Mouse (Mus musculus) heart, embryonic 14.5 days (tissue): ENCODE measurements around the gene Spock1. TPM values are rescaled to one million over a fixed set of nuclear protein-coding genes. Genes with fewer than 3 reads are reported as not detected.
"Not testable (repeated sequence)": the region's sequence is repeated elsewhere in the genome, so short reads cannot be mapped to it uniquely, and the experiment has no call there.

ENCODE experiments used
- ATAC-seq: fragments of 200-750 bp; cut with Nextera tagmentation; 2 replicates; pipeline ENCODE4 v1.8.0; 2017; ENCODE audit warnings: low read depth, moderate TSS enrichment; ENCODE audit not compliant: insufficient number of reproducible peaks, insufficient read depth, low FRiP score
- H3K27ac ChIP-seq, 2 experiments: fragments of 200-500 bp in 1 of 2; fragments of 300-500 bp in 1 of 2; sonication (generic) in 1 of 2; replicated peaks in 1 of 2; 2 replicates each; pipeline ENCODE4 v1.5.1; 2012 to 2014; ENCODE audit warnings: low read depth in 2 of 2, low read length in 2 of 2, control low read depth in 1 of 2, mild to moderate bottlenecking in 1 of 2, mixed read lengths in 1 of 2; ENCODE audit not compliant: control insufficient read depth in 1 of 2, insufficient read depth in 1 of 2
- H3K27me3 ChIP-seq: fragments of 300-500 bp; sonication (generic); 2 replicates; pipeline ENCODE4 v1.6.1; 2014; ENCODE audit warnings: mild to moderate bottlenecking, low read length, control low read depth; ENCODE audit not compliant: control insufficient read depth, insufficient read depth
- H3K36me3 ChIP-seq: fragments of 300-500 bp; sonication (generic); 2 replicates; pipeline ENCODE4 v1.6.1; 2014; ENCODE audit warnings: mild to moderate bottlenecking, control low read depth, low read length, mixed read lengths; ENCODE audit not compliant: control insufficient read depth, insufficient read depth
- H3K4me1 ChIP-seq, 2 experiments: fragments of 200-500 bp in 1 of 2; fragments of 300-500 bp in 1 of 2; sonication (generic) in 1 of 2; 2 replicates each; pipeline ENCODE4 v1.6.1; 2012 to 2014; ENCODE audit warnings: low read length in 2 of 2, control low read depth in 1 of 2, mixed read lengths in 1 of 2; ENCODE audit not compliant: control insufficient read depth in 2 of 2, insufficient read depth in 2 of 2
- H3K4me2 ChIP-seq: fragments of 300-500 bp; sonication (generic); 2 replicates; pipeline ENCODE4 v1.6.1; 2014; ENCODE audit warnings: mild to moderate bottlenecking, low read length
- H3K4me3 ChIP-seq, 2 experiments: fragments of 200-500 bp in 1 of 2; fragments of 300-500 bp in 1 of 2; sonication (generic) in 1 of 2; 2 replicates each; pipeline ENCODE4 v1.5.1; 2012 to 2014; ENCODE audit warnings: low read length in 2 of 2, mild to moderate bottlenecking in 2 of 2, control low read depth in 1 of 2, low read depth in 1 of 2, moderate library complexity in 1 of 2; ENCODE audit not compliant: control insufficient read depth in 1 of 2, insufficient read depth in 1 of 2
- H3K9ac ChIP-seq: fragments of 300-500 bp; sonication (generic); 2 replicates; pipeline ENCODE4 v1.6.1; 2014; ENCODE audit warnings: mild to moderate bottlenecking, low read length
- H3K9me3 ChIP-seq: fragments of 300-500 bp; sonication (generic); 2 replicates; pipeline ENCODE4 v1.6.1; 2016; ENCODE audit warnings: low read length, control low read depth; ENCODE audit not compliant: control insufficient read depth
- WGBS: fragments of 180-500 bp; shearing (Covaris S2); extraction: QIAGEN DNeasy Blood & Tissue Kit; methylation state at CpG from one replicate; pipeline ENCODE4 v1.1.7; 2014; 5-methylcytosine and 5-hydroxymethylcytosine counted together
- polyA plus RNA-seq: library from polyadenylated mRNA; unstranded; fragments of >200 nt; fragmentation: Nextera tagmentation; extraction: Ambion mirVana; gene quantifications from 2 replicates; pipeline ENCODE4 v1.2.1, GENCODE M21; 2014

Spock1 gene
- polyA plus RNA-seq, 1 experiment from 2014 or later = 0.70 TPM

GRCm38 (mm10) chr13:57595761-57596051, 312.4 kb downstream of the Spock1 start:
- Histone ChIP-seq H3K4me3 (no peak overlapping the region), H3K36me3 (no peaks in the 10 kb centered on the region), H3K9me3 (no peaks in the 10 kb centered on the region), H3K4me2 (no peak overlapping the region), H3K9ac (no peak overlapping the region), H3K4me1 (no peaks in the 10 kb centered on the region), H3K27me3 (no peaks in the 10 kb centered on the region), H3K27ac (no peak overlapping the region)
- WGBS = 93% methylated on average over 6 of the region's 6 CpGs
- no peak for ATAC-seq

- Histone ChIP-seq H3K36me3 (no peaks in the 10 kb centered on the region), H3K4me2 (no peak overlapping the region), H3K9me3 (no peaks in the 10 kb centered on the region), H3K27ac (no peak overlapping the region), H3K9ac (no peak overlapping the region), H3K27me3 (no peaks in the 10 kb centered on the region), H3K4me3 (no peak overlapping the region), H3K4me1 (no peaks in the 10 kb centered on the region)
- 59% methylated on average over 15 of the region's 15 CpGs for WGBS
- no peak for ATAC-seq
Observed at GRCm38 (mm10) chr13:57595032-57595760, 312.9 kb downstream of the Spock1 start.

GRCm38 (mm10) chr13:57589338-57589914, 318.7 kb downstream of the Spock1 start:
- not testable (repeated sequence) for H3K36me3 ChIP-seq, H3K4me3 ChIP-seq, H3K4me2 ChIP-seq, H3K4me1 ChIP-seq, H3K9me3 ChIP-seq, ATAC-seq, H3K9ac ChIP-seq, H3K27me3 ChIP-seq, H3K27ac ChIP-seq
- WGBS = 89% methylated on average over 4 of the region's 4 CpGs

- H3K36me3 ChIP-seq = no peaks in the 10 kb centered on the region
- H3K27me3 ChIP-seq = no peaks in the 10 kb centered on the region
- H3K9ac ChIP-seq = no peak overlapping the region
- no peak overlapping the region for H3K27ac ChIP-seq
- H3K4me3 ChIP-seq = no peak overlapping the region
- 52% methylated on average over 10 of the region's 10 CpGs for WGBS
- no peak overlapping the region for H3K4me2 ChIP-seq
- no peaks in the 10 kb centered on the region for H3K4me1 ChIP-seq
- H3K9me3 ChIP-seq = no peaks in the 10 kb centered on the region
- no peak for ATAC-seq
Observed at GRCm38 (mm10) chr13:57588558-57589273, 319.4 kb downstream of the Spock1 start.

GRCm38 (mm10) chr13:57585131-57585530, 323.0 kb downstream of the Spock1 start:
- H3K9ac ChIP-seq = no peak overlapping the region
- H3K27ac ChIP-seq = no peak overlapping the region
- no peaks in the 10 kb centered on the region for H3K27me3 ChIP-seq
- no peaks in the 10 kb centered on the region for H3K9me3 ChIP-seq
- WGBS = 22% methylated on average over 3 of the region's 3 CpGs
- H3K4me3 ChIP-seq = no peak overlapping the region
- H3K4me1 ChIP-seq = no peaks in the 10 kb centered on the region
- no peak overlapping the region for H3K4me2 ChIP-seq
- ATAC-seq = no peak
- no peaks in the 10 kb centered on the region for H3K36me3 ChIP-seq

GRCm38 (mm10) chr13:57582314-57582976, 325.7 kb downstream of the Spock1 start:
- Histone ChIP-seq H3K4me1 (no peaks in the 10 kb centered on the region), H3K36me3 (no peaks in the 10 kb centered on the region), H3K4me3 (no peak overlapping the region), H3K27me3 (no peaks in the 10 kb centered on the region), H3K27ac (no peak overlapping the region), H3K4me2 (no peak overlapping the region), H3K9ac (no peak overlapping the region), H3K9me3 (no peaks in the 10 kb centered on the region)
- 85% methylated on average over 12 of the region's 12 CpGs for WGBS
- no peak for ATAC-seq

GRCm38 (mm10) chr13:57577541-57578244, 330.4 kb downstream of the Spock1 start:
- Histone ChIP-seq H3K27me3 (no peaks in the 10 kb centered on the region), H3K9me3 (no peaks in the 10 kb centered on the region), H3K27ac (no peak overlapping the region), H3K4me3 (no peak overlapping the region), H3K36me3 (no peaks in the 10 kb centered on the region), H3K4me2 (no peak overlapping the region), H3K4me1 (no peaks in the 10 kb centered on the region), H3K9ac (no peak overlapping the region)
- WGBS = 87% methylated on average over 5 of the region's 5 CpGs
- ATAC-seq = no peak
